Mouse (Mus musculus) kidney, adult 2 months (tissue): ENCODE measurements at regions not wholly inside any gene's neighbourhood (a gene's known extent, or its start where the extent isn't known, plus 50 kb on each side); places are given as distances from the start of the nearest gene placed in this dataset.

ENCODE experiments used
- DNase-seq: peaks from one replicate; pipeline ENCODE4 v3.0.0; 2021
- H3K27ac ChIP-seq: fragments of 200-500 bp; 2 replicates; pipeline ENCODE4 v1.5.1; 2012; ENCODE audit warnings: low read depth, low read length, control low read depth, inconsistent platforms; ENCODE audit not compliant: insufficient read depth
- H3K27me3 ChIP-seq: fragments of 200-500 bp; replicated peaks from 2 replicates; pipeline ENCODE4 v1.6.1; 2012; ENCODE audit warnings: mild to moderate bottlenecking, moderate library complexity, low read length, inconsistent platforms; ENCODE audit not compliant: control insufficient read depth, insufficient read depth
- H3K36me3 ChIP-seq: fragments of 200-500 bp; 2 replicates; pipeline ENCODE4 v1.6.1; 2012; ENCODE audit warnings: mild to moderate bottlenecking, moderate library complexity, low read length, inconsistent platforms; ENCODE audit not compliant: control insufficient read depth, insufficient read depth
- H3K4me1 ChIP-seq: fragments of 200-500 bp; 2 replicates; pipeline ENCODE4 v1.6.1; 2011; ENCODE audit warnings: low read length; ENCODE audit not compliant: control insufficient read depth, insufficient read depth
- H3K4me3 ChIP-seq: fragments of 200-500 bp; 2 replicates; pipeline ENCODE4 v1.5.1; 2011; ENCODE audit warnings: mild to moderate bottlenecking, low read depth, low read length, control low read depth; ENCODE audit not compliant: insufficient read depth
- CTCF ChIP-seq: fragments of 200-500 bp; conservative IDR thresholded peaks from 2 replicates; pipeline ENCODE4 v1.5.1; 2011; ENCODE audit warnings: low read depth, mild to moderate bottlenecking, control low read depth, low read length, moderate library complexity, mixed read lengths; ENCODE audit not compliant: insufficient read depth, insufficient read length
- POLR2A ChIP-seq: fragments of 200-500 bp; IDR thresholded peaks from one replicate; pipeline ENCODE4 v1.6.1; 2011; ENCODE audit warnings: low read depth, low read length, control low read depth
- WGBS: fragments of 180-500 bp; shearing (Covaris S2); methylation state at CpG from one replicate; pipeline ENCODE4 v1.1.7; 2018; 5-methylcytosine and 5-hydroxymethylcytosine counted together

DNA sequence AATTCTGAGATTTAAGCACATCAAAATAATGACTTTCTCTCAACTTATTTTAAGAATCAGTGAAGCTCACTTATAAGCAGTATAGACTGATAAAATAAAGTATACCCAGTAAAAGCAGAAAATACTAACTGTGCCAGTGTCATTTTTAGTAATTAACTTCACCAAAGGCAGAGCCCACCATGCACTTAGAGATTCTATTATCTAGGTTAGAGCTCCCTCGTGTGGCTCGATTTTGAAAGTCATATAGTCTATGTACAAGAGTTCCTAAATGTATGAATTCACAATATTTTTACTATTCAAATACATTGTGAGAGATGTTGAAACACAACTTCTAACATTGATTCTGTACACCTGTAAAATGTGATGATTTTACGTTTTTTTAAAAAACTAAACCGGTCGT, 589.3 kb downstream of the Kcnj3 start:
- Histone ChIP-seq H3K4me1 (no peaks in the 10 kb centered on the region), H3K27me3 (no peaks in the 10 kb centered on the region), H3K27ac (no peak overlapping the region), H3K36me3 (no peaks in the 10 kb centered on the region), H3K4me3 (no peak overlapping the region)
- 6% methylated on average over 5 of the region's 5 CpGs for WGBS
- TF ChIP-seq POLR2A (no peak), CTCF (no peak)
- DNase-seq = peak; percentile 1

DNA sequence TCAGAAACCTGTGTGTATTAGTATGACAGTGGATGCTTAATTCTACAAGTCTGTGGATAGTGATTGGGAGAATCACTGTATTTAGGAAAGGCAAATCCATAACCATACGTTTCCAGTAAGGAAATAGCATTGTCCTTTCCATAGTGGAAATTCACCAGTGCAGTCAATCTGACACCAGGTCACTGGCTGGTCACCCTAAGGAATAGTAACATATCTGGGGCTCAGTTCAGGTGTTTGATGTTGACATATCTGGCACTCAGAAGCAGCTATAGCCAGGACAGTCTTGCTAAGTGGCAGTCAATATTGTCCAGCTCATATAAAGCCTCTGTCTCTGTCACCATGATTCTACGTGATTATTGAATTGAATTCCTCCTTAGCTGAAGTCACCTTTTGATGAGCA, 593.2 kb downstream of the Kcnj3 start:
- no peak overlapping the region for H3K4me3 ChIP-seq
- TF ChIP-seq CTCF (no peak), POLR2A (no peak)
- 76% methylated on average over 2 of the region's 2 CpGs for WGBS
- H3K27me3 ChIP-seq = no peaks in the 10 kb centered on the region
- no peak overlapping the region for H3K27ac ChIP-seq
- H3K36me3 ChIP-seq = no peaks in the 10 kb centered on the region
- no peaks in the 10 kb centered on the region for H3K4me1 ChIP-seq
- DNase-seq = no peak
